8 mouse cellular contexts compared by ENCODE assay signal in genomic region chr3:65658081-65658612, GRCm38 (mm10). TPM values are rescaled to one million over a fixed set of nuclear protein-coding genes. Genes with fewer than 3 reads are reported as not detected.
DNase-seq lines count a peak whose midpoint lies in the region; ATAC-seq lines count a peak whose summit lies in the region.

No protein-coding gene starts in this region.

- peak overlapping the region; percentile 78; the same call in 1 of the 2 replicates for H3K9ac ChIP-seq in kidney, embryonic 14.5 days (ENCODE audit: low read depth, low read length)
- peak overlapping the region; percentile 80; the same call in 1 of the 2 replicates for H3K9ac ChIP-seq in embryonic facial prominence, embryonic 13.5 days
- H3K9ac ChIP-seq in limb, embryonic 11.5 days (ENCODE audit: low read length), result peak overlapping the region; percentile 83
- H3K9ac ChIP-seq in neural tube, embryonic 15.5 days (replicated peaks), result peak overlapping the region; percentile 62

- DNase-seq in kidney, adult 9 months, result no peak
- DNase-seq in limb, embryonic 11.5 days (ENCODE audit: low spot score), result no peak
- DNase-seq in gastrocnemius, adult 8-10 months (ENCODE audit: low spot score in 2 of 2), result no peak
- no peak for DNase-seq in left cerebral cortex, postnatal 36 days (ENCODE audit: low spot score in 2 of 2)

- intact Hi-C loops in left cerebral cortex, postnatal 36 days (cut with DNase I), result loop anchor here (5.0 kb wide), 1 partner anchor 71 kb away; no protein-coding TSS in a partner anchor

- WGBS in kidney, embryonic 14.5 days, result 16% methylated on average over 18 of the region's 18 CpGs
- 5% methylated on average over 18 of the region's 18 CpGs for WGBS in embryonic facial prominence, embryonic 13.5 days
- WGBS in limb, embryonic 11.5 days, result 11% methylated on average over 18 of the region's 18 CpGs
- 5% methylated on average over 18 of the region's 18 CpGs for WGBS in neural tube, embryonic 15.5 days

- peak overlapping the region; percentile 68 for H3K4me3 ChIP-seq in kidney, embryonic 14.5 days (ENCODE audit: low read length)
- H3K4me3 ChIP-seq in embryonic facial prominence, embryonic 13.5 days, result peak overlapping the region; percentile 63
- peak overlapping the region; percentile 58; the same call in 1 of the 2 replicates for H3K4me3 ChIP-seq in limb, embryonic 11.5 days (ENCODE audit: low read depth, low read length)
- peak overlapping the region; percentile 65 for H3K4me3 ChIP-seq in neural tube, embryonic 15.5 days (replicated peaks)

- no peaks in the 10 kb centered on the region for H3K4me1 ChIP-seq in kidney, embryonic 14.5 days (ENCODE audit: control insufficient read depth, insufficient read depth, low read length)
- peaks cover 8% of the 10 kb centered on the region; the same call in 1 of the 2 replicates for H3K4me1 ChIP-seq in embryonic facial prominence, embryonic 13.5 days
- 0 out of 2 replicates have a peak, but pooled peaks cover 2% of the 10 kb centered on the region for H3K4me1 ChIP-seq in limb, embryonic 11.5 days (ENCODE audit: control insufficient read depth, insufficient read depth, low read length)
- H3K4me1 ChIP-seq in neural tube, embryonic 15.5 days, result peaks cover 16% of the 10 kb centered on the region

- H3K9me3 ChIP-seq in kidney, embryonic 14.5 days (ENCODE audit: control insufficient read depth, low read length), result no peaks in the 10 kb centered on the region
- H3K9me3 ChIP-seq in embryonic facial prominence, embryonic 13.5 days, result no peaks in the 10 kb centered on the region
- H3K9me3 ChIP-seq in limb, embryonic 11.5 days (ENCODE audit: control insufficient read depth, low read length), result no peaks in the 10 kb centered on the region
- H3K9me3 ChIP-seq in neural tube, embryonic 15.5 days (replicated peaks), result no peaks in the 10 kb centered on the region

- peaks cover 14% of the 10 kb centered on the region for H3K27me3 ChIP-seq in kidney, embryonic 14.5 days (ENCODE audit: control insufficient read depth, insufficient read depth, low read length)
- H3K27me3 ChIP-seq in embryonic facial prominence, embryonic 13.5 days, result peaks cover 25% of the 10 kb centered on the region
- H3K27me3 ChIP-seq in limb, embryonic 11.5 days (ENCODE audit: control insufficient read depth, insufficient read depth, low read length), result 0 out of 2 replicates have a peak, but pooled peaks cover 3% of the 10 kb centered on the region
- H3K27me3 ChIP-seq in neural tube, embryonic 15.5 days (replicated peaks), result peaks cover 4% of the 10 kb centered on the region; the same call in 1 of the 2 replicates

- ATAC-seq in kidney, embryonic 14.5 days (ENCODE audit: low FRiP score, low TSS enrichment), result no peak; the same call in 1 of the 2 replicates
- no peak for ATAC-seq in embryonic facial prominence, embryonic 13.5 days (ENCODE audit: insufficient number of reproducible peaks, insufficient read depth, low FRiP score, low TSS enrichment, low read depth)
- ATAC-seq in limb, embryonic 11.5 days (ENCODE audit: insufficient number of reproducible peaks, low FRiP score, low TSS enrichment, low read depth), result no peak
- peak; percentile 19; the same call in 1 of the 2 replicates for ATAC-seq in neural tube, embryonic 15.5 days (ENCODE audit: low FRiP score)
- no peak for ATAC-seq in monocyte, adult 5-6 weeks (replicated peaks; ENCODE audit: insufficient number of reproducible peaks, low FRiP score, low TSS enrichment, poor library complexity, severe bottlenecking)

- H3K4me2 ChIP-seq in kidney, embryonic 14.5 days (replicated peaks; ENCODE audit: low read depth, low read length), result peak overlapping the region; percentile 85
- peak overlapping the region; percentile 96 for H3K4me2 ChIP-seq in embryonic facial prominence, embryonic 13.5 days
- H3K4me2 ChIP-seq in limb, embryonic 11.5 days (ENCODE audit: low read depth, severe bottlenecking), result peak overlapping the region; percentile 97
- H3K4me2 ChIP-seq in neural tube, embryonic 15.5 days, result peak overlapping the region; percentile 99

- no peaks in the 10 kb centered on the region for H3K36me3 ChIP-seq in kidney, embryonic 14.5 days (ENCODE audit: control insufficient read depth, insufficient read depth, low read length)
- no peaks in the 10 kb centered on the region for H3K36me3 ChIP-seq in embryonic facial prominence, embryonic 13.5 days
- H3K36me3 ChIP-seq in limb, embryonic 11.5 days (ENCODE audit: control insufficient read depth, insufficient read depth, low read length), result no peaks in the 10 kb centered on the region
- H3K36me3 ChIP-seq in neural tube, embryonic 15.5 days, result no peaks in the 10 kb centered on the region

- H3K27ac ChIP-seq in kidney, embryonic 14.5 days (ENCODE audit: low read depth, low read length), result peak overlapping the region; percentile 55; the same call in 1 of the 2 replicates
- H3K27ac ChIP-seq in embryonic facial prominence, embryonic 13.5 days, result no peak overlapping the region
- no peak overlapping the region for H3K27ac ChIP-seq in limb, embryonic 11.5 days (replicated peaks; ENCODE audit: low read depth, low read length)
- no peak overlapping the region for H3K27ac ChIP-seq in neural tube, embryonic 15.5 days (replicated peaks)

RNA-seq across cellular contexts. Expression of gene Lekr1, which starts 7.9 kb away (rescaled TPM):
- 7.2 and 8.7 TPM in 2 replicates for polyA plus RNA-seq in kidney, embryonic 14.5 days (2014; fragmentation: Nextera tagmentation; extraction: Ambion mirVana)
- polyA plus RNA-seq in embryonic facial prominence, embryonic 13.5 days (2015; fragmentation: Nextera tagmentation; extraction: Ambion mirVana), result 8.9 and 10.6 TPM in 2 replicates
- 6.3 and 7.3 TPM in 2 replicates for polyA plus RNA-seq in limb, embryonic 11.5 days (2014; fragmentation: Nextera tagmentation; extraction: Ambion mirVana)
- 7.2 and 9.7 TPM in 2 replicates for polyA plus RNA-seq in neural tube, embryonic 15.5 days (2015; fragmentation: Nextera tagmentation; extraction: Ambion mirVana)
- total RNA-seq in gastrocnemius, adult 8-10 months (2022), result under 1 TPM; 0.19 to 0.62 (median 0.27) TPM
- total RNA-seq in monocyte, adult 5-6 weeks (2017), result 0.21 to 2.9 TPM in 2 of 3 replicates, not detected in the other
- 1 to 10 TPM; 6.9 to 8.2 TPM for total RNA-seq in left cerebral cortex, postnatal 36 days (2021)
